9 mouse cellular contexts compared by ENCODE assay signal in the genomic region with DNA sequence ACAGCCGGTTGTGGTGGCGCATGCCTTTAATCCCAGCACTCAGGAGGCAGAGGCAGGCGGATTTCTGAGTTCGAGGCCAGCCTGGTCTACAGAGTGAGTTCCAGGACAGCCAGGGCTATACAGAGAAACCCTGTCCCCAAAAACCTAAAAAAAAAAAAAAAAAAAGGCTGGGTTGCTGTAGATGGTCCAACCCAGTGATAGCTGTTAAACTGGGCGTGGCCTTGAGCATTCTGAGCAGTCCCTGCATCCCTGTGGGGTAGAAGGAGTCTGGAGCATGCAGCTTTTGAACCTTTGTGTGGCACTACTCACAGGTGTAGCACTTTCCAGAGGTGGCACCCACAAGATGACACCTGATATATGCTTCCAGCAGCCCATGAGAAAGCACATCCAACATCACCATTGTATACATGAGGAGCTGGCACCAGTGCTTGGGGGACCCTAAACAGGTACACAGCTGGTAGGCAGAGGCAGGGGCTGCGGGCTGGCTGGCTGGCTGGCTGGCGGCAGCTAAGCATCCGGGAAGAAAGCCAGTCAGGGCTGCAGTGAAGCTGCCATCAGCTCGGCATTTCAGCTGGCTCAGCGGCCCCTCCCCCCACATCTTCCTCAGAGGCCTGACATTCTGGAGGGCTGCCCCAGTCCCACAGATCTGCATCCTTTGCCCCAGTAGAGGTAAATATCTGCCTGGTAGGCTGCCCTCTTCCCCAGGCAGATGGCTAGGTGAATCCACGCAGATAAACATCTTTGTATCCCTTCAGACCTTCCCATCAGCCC. TPM values are rescaled to one million over a fixed set of nuclear protein-coding genes. Genes with fewer than 3 reads are reported as not detected.
DNase-seq lines count a peak whose midpoint lies in the region; ATAC-seq and TF ChIP-seq lines count a peak whose summit lies in the region.
"Had no signal": no experiment of that assay in that cellular context is flagged by ENCODE, and none has a peak within 500 bp of the region (broad histone marks: within the 10 kb centered on the region; RNA-seq: fewer than 3 reads in every experiment).

No protein-coding gene starts in this region.

- H3K9ac ChIP-seq in hindbrain, embryonic 11.5 days (ENCODE audit: low read depth, low read length), result peak overlapping the region; percentile 40; the same call in 1 of the 2 replicates
- H3K9ac ChIP-seq in stomach, postnatal 0 days (ENCODE audit: low read length), result no peak overlapping the region

- TF ChIP-seq EP300 in stomach, postnatal 0 days (optimal IDR thresholded peaks at IDR 0.05), result no peak

- no peaks in the 10 kb centered on the region for H3K27me3 ChIP-seq in hindbrain, embryonic 11.5 days (ENCODE audit: control insufficient read depth, insufficient read depth, low read length)
- H3K27me3 ChIP-seq in stomach, postnatal 0 days (ENCODE audit: control insufficient read depth, insufficient read depth, low read length), result no peaks in the 10 kb centered on the region

- ATAC-seq in CD4-positive, CD25-positive, alpha-beta regulatory T cell, adult 4 months, result no peak
- ATAC-seq in hindbrain, embryonic 11.5 days (ENCODE audit: low FRiP score), result no peak
- ATAC-seq in stomach, postnatal 0 days (ENCODE audit: low FRiP score, low TSS enrichment), result no peak

- no peaks in the 10 kb centered on the region for H3K9me3 ChIP-seq in hindbrain, embryonic 11.5 days (ENCODE audit: control insufficient read depth, low read length)
- no peaks in the 10 kb centered on the region for H3K9me3 ChIP-seq in stomach, postnatal 0 days (ENCODE audit: control insufficient read depth, low read length)

- no peak overlapping the region for H3K4me2 ChIP-seq in hindbrain, embryonic 11.5 days (replicated peaks; ENCODE audit: low read depth, low read length)
- H3K4me2 ChIP-seq in stomach, postnatal 0 days (replicated peaks; ENCODE audit: low read depth), result no peak overlapping the region

- H3K4me1 ChIP-seq in hindbrain, embryonic 11.5 days (replicated peaks; ENCODE audit: control insufficient read depth, insufficient read depth, low read length), result peaks cover 12% of the 10 kb centered on the region
- H3K4me1 ChIP-seq in stomach, postnatal 0 days (replicated peaks; ENCODE audit: control insufficient read depth, insufficient read depth), result no peaks in the 10 kb centered on the region; the same call in 1 of the 2 replicates

- 52% methylated on average over 11 of the region's 11 CpGs for WGBS in hindbrain, embryonic 11.5 days
- WGBS in stomach, postnatal 0 days, result 46% methylated on average over 10 of the region's 11 CpGs

- DNase-seq in CD4-positive, CD25-positive, alpha-beta regulatory T cell, adult 2 months (ENCODE audit: low read depth, low spot score), result peak; percentile 29
- peak; percentile 56 to 76 for DNase-seq in left cerebral cortex, postnatal 14 days (ENCODE audit: low spot score in 2 of 2)
- no peak for DNase-seq in left cerebral cortex, adult 18-20 months (ENCODE audit: low spot score in 2 of 2)
- peak; percentile 38 for DNase-seq in hindbrain, embryonic 11.5 days (ENCODE audit: low spot score)
- DNase-seq in neural tube, embryonic 10.5 days (ENCODE audit: extremely low spot score, low spot score), result peak; percentile 14
- no peak for DNase-seq in stomach, postnatal 0 days (ENCODE audit: low spot score)
- DNase-seq in kidney, adult 9 months, result no peak
- DNase-seq: adrenal gland, postnatal 14 days had no signal

- H3K27ac ChIP-seq in hindbrain, embryonic 11.5 days (ENCODE audit: low read depth, low read length), result peak overlapping the region; percentile 51; the same call in 1 of the 2 replicates
- no peak overlapping the region for H3K27ac ChIP-seq in stomach, postnatal 0 days (replicated peaks)

- H3K36me3 ChIP-seq in hindbrain, embryonic 11.5 days (ENCODE audit: control insufficient read depth, insufficient read depth, low read length), result no peaks in the 10 kb centered on the region
- H3K36me3 ChIP-seq in stomach, postnatal 0 days (ENCODE audit: control insufficient read depth, insufficient read depth, low read length), result no peaks in the 10 kb centered on the region

- TF ChIP-seq CTCF in stomach, postnatal 0 days (IDR thresholded peaks at IDR 0.05; ENCODE audit: low read depth), result no peak

- intact Hi-C loops in left cerebral cortex, postnatal 14 days (cut with DNase I), result no loop called here

- no peak overlapping the region for H3K4me3 ChIP-seq in hindbrain, embryonic 11.5 days (ENCODE audit: low read depth, low read length)
- no peak overlapping the region for H3K4me3 ChIP-seq in stomach, postnatal 0 days (ENCODE audit: low read depth, low read length)

RNA-seq across cellular contexts. Expression of a gene that starts 3.1 kb away (rescaled TPM):
- polyA plus RNA-seq in CD4-positive, CD25-positive, alpha-beta regulatory T cell, adult 4 months (2017; shearing (Covaris generic)), result under 1 TPM; 0.16 TPM
- 100 to 1,000 TPM; 134 to 145 TPM for total RNA-seq in left cerebral cortex, postnatal 14 days (2021)
- total RNA-seq in left cerebral cortex, adult 18-20 months (2021), result 100 to 1,000 TPM; 123 to 129 TPM
- 6.4 and 9.2 TPM in 2 replicates for polyA plus RNA-seq in hindbrain, embryonic 11.5 days (2014; fragmentation: Nextera tagmentation; extraction: Ambion mirVana)
- polyA plus RNA-seq in stomach, postnatal 0 days (2015; fragmentation: Nextera tagmentation; extraction: Ambion mirVana), result 0.84 and 1.3 TPM in 2 replicates

RNA-seq across cellular contexts. Expression of a gene that starts 6.4 kb away (rescaled TPM):
- polyA plus RNA-seq in CD4-positive, CD25-positive, alpha-beta regulatory T cell, adult 4 months (2017; shearing (Covaris generic)), result 10 to 100 TPM; 14.3 to 25.8 TPM
- total RNA-seq in left cerebral cortex, postnatal 14 days (2021), result 10 to 100 TPM; 32.3 to 36.9 TPM
- 10 to 100 TPM; 34.9 to 35.3 TPM for total RNA-seq in left cerebral cortex, adult 18-20 months (2021)
- 27.8 and 37.7 TPM in 2 replicates for polyA plus RNA-seq in hindbrain, embryonic 11.5 days (2014; fragmentation: Nextera tagmentation; extraction: Ambion mirVana)
- 12.4 and 13.4 TPM in 2 replicates for polyA plus RNA-seq in stomach, postnatal 0 days (2015; fragmentation: Nextera tagmentation; extraction: Ambion mirVana)

RNA-seq across cellular contexts. Expression of a gene that starts 11.6 kb away (rescaled TPM):
- polyA plus RNA-seq in CD4-positive, CD25-positive, alpha-beta regulatory T cell, adult 4 months (2017; shearing (Covaris generic)), result not detected
- 1 to 10 TPM; 1.7 to 1.8 TPM for total RNA-seq in left cerebral cortex, postnatal 14 days (2021)
- total RNA-seq in left cerebral cortex, adult 18-20 months (2021), result 1 to 10 TPM; 2.0 to 2.1 TPM
- polyA plus RNA-seq in hindbrain, embryonic 11.5 days (2014; fragmentation: Nextera tagmentation; extraction: Ambion mirVana), result 0.86 and 1.8 TPM in 2 replicates
- 0.13 TPM in 1 of 2 replicates, not detected in the other for polyA plus RNA-seq in stomach, postnatal 0 days (2015; fragmentation: Nextera tagmentation; extraction: Ambion mirVana)
- total RNA-seq: adrenal gland, postnatal 14 days had no signal

RNA-seq across cellular contexts. Expression of a gene that starts 15.1 kb away (rescaled TPM):
- 1 to 10 TPM; 4.1 to 5.3 TPM for polyA plus RNA-seq in CD4-positive, CD25-positive, alpha-beta regulatory T cell, adult 4 months (2017; shearing (Covaris generic))
- 10 to 100 TPM; 70.6 to 74.9 TPM for total RNA-seq in left cerebral cortex, postnatal 14 days (2021)
- total RNA-seq in left cerebral cortex, adult 18-20 months (2021), result 10 to 100 TPM; 69.6 to 70.1 TPM
- 60.1 and 64.6 TPM in 2 replicates for polyA plus RNA-seq in hindbrain, embryonic 11.5 days (2014; fragmentation: Nextera tagmentation; extraction: Ambion mirVana)
- 45.4 and 48.9 TPM in 2 replicates for polyA plus RNA-seq in stomach, postnatal 0 days (2015; fragmentation: Nextera tagmentation; extraction: Ambion mirVana)

RNA-seq across cellular contexts. Expression of a gene that starts 15.2 kb away (rescaled TPM):
- 10 to 100 TPM; 34.3 to 62.8 TPM for polyA plus RNA-seq in CD4-positive, CD25-positive, alpha-beta regulatory T cell, adult 4 months (2017; shearing (Covaris generic))
- 10 to 100 TPM; 31.2 to 33.1 TPM for total RNA-seq in left cerebral cortex, postnatal 14 days (2021)
- 10 to 100 TPM; 32.5 to 34.3 TPM for total RNA-seq in left cerebral cortex, adult 18-20 months (2021)
- polyA plus RNA-seq in hindbrain, embryonic 11.5 days (2014; fragmentation: Nextera tagmentation; extraction: Ambion mirVana), result 17.5 and 19.9 TPM in 2 replicates
- 12.0 and 12.5 TPM in 2 replicates for polyA plus RNA-seq in stomach, postnatal 0 days (2015; fragmentation: Nextera tagmentation; extraction: Ambion mirVana)

Comparison
In these comparisons a context has a peak if more than half of its experiments do, and no peak if none do; other contexts are left out.
1. DNase-seq: peak in CD4-positive, CD25-positive, alpha-beta regulatory T cell, adult 2 months (single experiment), left cerebral cortex, postnatal 14 days (2 of 2), hindbrain, embryonic 11.5 days (single experiment) and neural tube, embryonic 10.5 days (single experiment); none in left cerebral cortex, adult 18-20 months (0 of 2), stomach, postnatal 0 days (single experiment) and kidney, adult 9 months (single experiment).